Mouse (Mus musculus): ENCODE measurements at regions not wholly inside any gene's neighbourhood (a gene's known extent, or its start where the extent isn't known, plus 50 kb on each side); places are given as distances from the start of the nearest gene placed in this dataset.
"Not testable (repeated sequence)": the region's sequence is repeated elsewhere in the genome, so short reads cannot be mapped to it uniquely, and the experiment has no call there.

DNA sequence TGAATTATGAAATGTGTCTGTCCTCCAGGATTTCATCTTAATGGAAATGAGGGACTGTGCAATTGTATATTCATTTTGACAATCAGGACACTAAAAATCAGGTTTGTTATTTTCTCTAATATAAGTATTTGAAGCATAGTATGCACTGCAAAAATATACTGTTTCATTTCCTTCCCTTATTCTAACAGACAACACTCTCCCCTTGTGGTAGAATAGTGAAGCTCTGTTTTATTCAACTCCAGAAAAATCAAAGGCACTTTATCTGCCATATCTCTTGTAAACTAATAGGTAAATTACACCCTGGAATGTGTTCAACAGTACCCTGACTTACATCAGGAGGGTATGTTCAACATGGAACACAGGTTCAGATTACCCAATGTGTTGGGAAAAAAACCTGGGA lies 137.7 kb upstream of the Zfp960 start:
- Histone ChIP-seq H3K9ac (no peak overlapping the region), H3K9me3 (replicated peaks) (no peaks in the 10 kb centered on the region), H3K27ac (replicated peaks) (no peak overlapping the region), H3K4me2 (replicated peaks) (no peak overlapping the region), H3K27me3 (no peaks in the 10 kb centered on the region), H3K36me3 (no peaks in the 10 kb centered on the region), H3K4me1 (no peaks in the 10 kb centered on the region), H3K4me3 (replicated peaks) (no peak overlapping the region)
- ATAC-seq (ENCODE audit: insufficient number of reproducible peaks, low FRiP score, low TSS enrichment, low read depth), result no peak

DNA sequence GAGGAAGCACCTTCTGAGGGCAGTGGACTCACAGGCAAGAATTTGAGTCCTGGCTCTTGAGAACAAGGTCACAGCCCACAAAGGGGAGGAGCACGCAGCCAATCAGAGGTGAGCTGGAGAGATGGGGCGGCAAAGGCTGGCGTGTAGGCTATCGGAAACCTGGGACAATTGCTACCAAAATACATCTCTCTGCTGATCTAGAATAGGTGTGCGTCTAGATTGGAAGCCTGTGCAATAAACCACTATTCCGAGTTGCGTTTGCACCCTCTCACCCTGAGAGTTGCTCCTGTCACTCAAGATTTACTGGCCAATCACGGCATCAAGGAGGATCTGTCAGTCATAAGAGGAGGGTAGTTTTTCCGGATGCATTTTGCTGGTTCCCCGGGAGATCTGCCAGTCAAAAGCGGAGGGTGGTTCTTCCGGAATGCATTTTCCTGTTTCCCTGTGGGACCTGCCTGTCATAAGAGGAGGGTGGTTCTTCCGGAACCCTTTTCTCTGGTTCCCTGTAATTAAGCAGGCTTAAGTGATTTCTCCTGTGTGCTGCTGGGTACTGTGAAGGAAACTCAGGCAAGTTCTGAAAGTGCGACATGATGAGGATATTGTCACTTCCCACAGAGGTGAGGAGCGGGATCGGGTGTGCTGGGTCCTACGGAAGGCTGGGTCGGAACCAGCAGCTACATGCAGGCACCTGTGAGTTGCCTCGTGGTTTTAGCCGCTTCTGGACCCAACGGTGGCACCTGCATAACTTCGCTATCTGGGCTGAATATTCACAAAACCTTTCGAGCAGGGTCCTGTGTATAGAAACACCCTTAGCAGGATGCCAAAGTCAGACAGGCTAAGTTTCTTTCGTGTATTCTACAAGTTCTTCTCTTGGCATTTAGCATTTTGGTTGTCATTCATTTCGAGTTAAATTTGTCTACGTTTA lies 112.6 kb upstream of the Zfp960 start:
- WGBS, result 1% methylated on average over 26 of the region's 26 CpGs

GRCm38 (mm10) chr17:16952146-16952545 lies 111.8 kb upstream of the Zfp960 start:
- not testable (repeated sequence) for H3K27ac ChIP-seq (replicated peaks); H3K9ac ChIP-seq; ATAC-seq (ENCODE audit: insufficient number of reproducible peaks, low FRiP score, low TSS enrichment, low read depth); H3K27me3 ChIP-seq; H3K9me3 ChIP-seq (replicated peaks); H3K36me3 ChIP-seq; H3K4me1 ChIP-seq
- WGBS, result 20% methylated on average over 2 of the region's 2 CpGs
- H3K4me3 ChIP-seq (replicated peaks), result peak overlapping the region; percentile 57
- H3K4me2 ChIP-seq (replicated peaks), result peak overlapping the region; percentile 30; the same call in 1 of the 2 replicates

More for the DNA sequence above, 112.6 kb upstream of the Zfp960 start:
- Histone ChIP-seq H3K4me3 (replicated peaks) (peak overlapping the region; percentile 57), H3K4me2 (replicated peaks) (peak overlapping the region; percentile 30), H3K27ac (replicated peaks) (peak overlapping the region; percentile 76; the same call in 1 of the 2 replicates)
- H3K9ac ChIP-seq; H3K36me3 ChIP-seq; H3K4me1 ChIP-seq; H3K9me3 ChIP-seq (replicated peaks); H3K27me3 ChIP-seq: not testable (repeated sequence)
- ATAC-seq (ENCODE audit: insufficient number of reproducible peaks, low FRiP score, low TSS enrichment, low read depth), result peak; percentile 94

DNA sequence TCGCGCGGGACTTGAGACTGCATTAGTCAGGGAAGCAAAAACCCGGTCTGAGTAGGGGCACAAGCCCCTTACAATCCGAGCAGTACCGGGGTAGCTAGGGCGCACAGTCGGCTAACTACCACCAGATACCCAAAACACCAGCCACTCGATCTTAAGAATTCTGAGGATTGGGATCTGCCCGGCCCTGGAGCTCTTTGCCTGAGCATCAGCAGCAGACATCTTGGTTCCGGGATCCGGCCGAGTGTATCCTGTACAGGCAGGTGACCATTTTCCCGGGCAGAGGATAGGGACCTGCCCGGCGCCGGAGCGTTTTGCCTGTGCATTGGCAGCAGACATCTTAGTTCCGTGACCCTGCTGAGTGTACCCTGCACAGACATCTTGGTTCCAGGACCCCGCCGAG lies 66.7 kb upstream of the Zfp960 start:
- H3K4me1 ChIP-seq; H3K27ac ChIP-seq (replicated peaks); H3K9me3 ChIP-seq (replicated peaks); H3K36me3 ChIP-seq; H3K27me3 ChIP-seq; H3K9ac ChIP-seq; ATAC-seq (ENCODE audit: insufficient number of reproducible peaks, low FRiP score, low TSS enrichment, low read depth); H3K4me2 ChIP-seq (replicated peaks); H3K4me3 ChIP-seq (replicated peaks): not testable (repeated sequence)
- 86% methylated on average over 21 of the region's 21 CpGs for WGBS

DNA sequence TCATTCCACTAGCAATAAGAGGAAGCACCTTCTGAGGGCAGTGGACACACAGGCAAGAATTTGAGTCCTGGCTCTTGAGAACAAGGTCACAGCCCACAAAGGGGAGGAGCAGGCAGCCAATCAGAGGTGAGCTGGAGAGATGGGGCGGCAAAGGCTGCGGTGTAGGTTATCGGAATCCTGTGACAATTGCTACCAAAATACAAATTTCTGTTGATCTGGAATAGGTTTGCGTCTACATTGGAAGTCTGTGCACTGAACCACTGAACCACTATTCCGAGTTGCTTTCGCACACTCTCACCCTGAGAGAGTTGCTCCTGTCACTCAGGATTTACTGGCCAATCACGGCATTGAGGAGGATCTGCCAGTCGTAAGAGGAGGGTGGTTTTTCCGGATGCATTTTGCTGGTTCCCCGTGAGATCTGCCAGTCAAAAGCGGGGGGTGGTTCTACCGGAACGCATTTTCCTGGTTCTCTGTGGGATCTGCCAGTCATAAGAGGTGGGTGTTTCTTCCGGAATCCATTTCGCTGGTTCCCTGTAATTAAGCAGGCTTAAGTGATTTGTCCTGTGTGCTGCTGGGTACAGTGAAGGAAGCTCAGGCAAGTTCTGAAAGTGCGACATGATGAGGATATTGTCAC lies 59.2 kb upstream of the Zfp960 start:
- Histone ChIP-seq H3K4me2 (replicated peaks) (peak overlapping the region; percentile 51), H3K9ac (peak overlapping the region; percentile 33), H3K27ac (replicated peaks) (peak overlapping the region; percentile 28; the same call in 1 of the 2 replicates), H3K4me3 (replicated peaks) (peak overlapping the region; percentile 52)
- H3K36me3 ChIP-seq; H3K9me3 ChIP-seq (replicated peaks); H3K4me1 ChIP-seq; H3K27me3 ChIP-seq: not testable (repeated sequence)
- peak; percentile 99 for ATAC-seq (ENCODE audit: insufficient number of reproducible peaks, low FRiP score, low TSS enrichment, low read depth)
- 5% methylated on average over 16 of the region's 16 CpGs for WGBS

DNA sequence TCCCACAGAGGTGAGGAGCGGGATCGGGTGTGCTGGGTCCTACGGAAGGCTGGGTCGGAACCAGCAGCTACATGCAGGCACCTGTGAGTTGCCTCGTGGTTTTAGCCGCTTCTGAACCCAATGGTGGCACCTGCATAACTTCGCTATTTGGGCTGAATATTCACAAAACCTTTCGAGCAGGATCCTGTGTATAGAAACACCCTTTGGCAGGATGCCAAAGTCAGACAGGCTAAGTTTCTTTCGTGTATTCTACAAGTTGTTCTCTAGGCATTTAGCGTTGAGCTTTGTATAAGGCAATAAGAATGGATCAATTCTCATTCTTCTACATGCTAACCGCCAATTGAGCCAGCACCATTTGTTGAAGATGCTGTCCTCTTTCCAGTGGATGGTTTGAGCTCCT lies 58.6 kb upstream of the Zfp960 start:
- peak overlapping the region; percentile 51 for H3K4me2 ChIP-seq (replicated peaks)
- not testable (repeated sequence) for H3K4me1 ChIP-seq; H3K36me3 ChIP-seq; H3K27me3 ChIP-seq; H3K9me3 ChIP-seq (replicated peaks); ATAC-seq (ENCODE audit: insufficient number of reproducible peaks, low FRiP score, low TSS enrichment, low read depth)
- WGBS, result 8% methylated on average over 11 of the region's 11 CpGs
- peak overlapping the region; percentile 52 for H3K4me3 ChIP-seq (replicated peaks)
- H3K9ac ChIP-seq, result peak overlapping the region; percentile 33
- peak overlapping the region; percentile 28; the same call in 1 of the 2 replicates for H3K27ac ChIP-seq (replicated peaks)
